Mouse (Mus musculus): ENCODE data around the gene Hcrtr1. TPM values are rescaled to one million over a fixed set of nuclear protein-coding genes. Genes with fewer than 3 reads are reported as not detected.

Gene Hcrtr1
- total RNA-seq, 2 experiments from 2014 or later = not detected

DNA sequence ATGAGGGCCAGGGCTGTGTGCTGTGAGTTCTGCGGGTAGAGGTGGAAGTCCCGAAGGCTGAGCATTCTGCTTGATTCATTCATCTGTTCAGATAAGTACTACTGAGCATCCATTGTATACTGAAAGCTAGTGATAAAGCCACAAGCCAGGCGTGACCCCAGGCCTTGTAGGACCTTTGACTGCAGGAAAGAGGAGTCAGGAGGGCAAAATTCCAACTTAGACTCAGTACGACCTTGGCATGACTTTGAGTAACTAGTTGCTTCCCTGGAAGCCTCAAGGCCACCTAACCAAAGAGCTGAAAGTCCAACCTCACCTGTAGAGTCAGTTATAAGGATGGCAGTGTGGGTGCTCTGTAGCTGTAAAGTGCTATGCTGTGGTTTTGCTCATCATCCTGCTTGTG is 18.4 kb downstream of the Hcrtr1 start:
- DNase-seq = no peak

GRCm38 (mm10) chr4:130112732-130113131 is 26.4 kb downstream of the Hcrtr1 start:
- DNase-seq = no peak

- DNase-seq = no peak
These were observed 26.9 kb downstream of the Hcrtr1 start for GRCm38 (mm10) chr4:130112299-130112698.

DNA sequence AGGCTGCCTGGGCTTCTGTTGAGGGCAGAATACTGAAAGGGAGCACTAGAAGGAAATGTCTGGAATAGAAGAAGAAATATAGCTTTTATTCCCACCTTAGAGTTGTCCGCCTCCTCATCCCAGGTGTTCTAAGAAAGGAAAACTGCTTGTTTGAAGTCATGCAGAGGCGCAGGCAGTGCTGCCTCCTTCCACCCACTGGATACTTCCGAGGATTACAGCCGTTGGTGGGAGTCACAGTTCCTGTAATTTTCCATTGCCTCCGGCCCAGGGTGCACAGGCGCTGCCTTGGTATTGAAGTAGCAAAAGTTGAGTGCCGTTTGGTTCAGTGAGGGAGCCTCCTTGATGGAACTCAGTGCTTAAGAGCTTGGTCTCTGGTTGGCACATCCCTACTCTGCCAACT is 29.1 kb downstream of the Hcrtr1 start:
- no peak for DNase-seq

DNA sequence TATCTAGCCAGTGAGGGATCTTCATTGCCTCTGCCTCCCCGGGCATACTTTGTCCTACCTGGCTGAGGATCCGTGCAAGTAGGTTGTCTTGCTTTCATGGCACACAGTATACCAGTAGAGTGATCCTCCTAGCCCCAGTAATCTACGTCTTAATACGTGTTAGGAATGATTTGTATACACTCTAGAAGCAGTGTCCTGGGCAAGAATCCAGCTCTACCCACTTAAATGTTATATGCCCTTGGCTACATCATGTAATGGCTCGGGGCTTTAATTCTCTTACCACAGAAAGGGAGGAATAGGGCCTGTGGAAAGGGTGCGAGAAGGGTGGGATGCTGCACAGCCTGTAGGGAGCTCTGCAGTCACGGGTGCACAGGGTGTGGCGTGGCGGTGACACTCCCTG is 29.5 kb downstream of the Hcrtr1 start:
- no peak for DNase-seq

GRCm38 (mm10) chr4:130108929-130109328 is 30.2 kb downstream of the Hcrtr1 start:
- DNase-seq = no peak

- DNase-seq = peak; percentile 100
These were observed 31.6 kb downstream of the Hcrtr1 start for GRCm38 (mm10) chr4:130107444-130108131.

- no peak for DNase-seq
These were observed 32.1 kb downstream of the Hcrtr1 start for GRCm38 (mm10) chr4:130107065-130107443.

GRCm38 (mm10) chr4:130104584-130104983 is 34.6 kb downstream of the Hcrtr1 start:
- no peak for DNase-seq

DNA sequence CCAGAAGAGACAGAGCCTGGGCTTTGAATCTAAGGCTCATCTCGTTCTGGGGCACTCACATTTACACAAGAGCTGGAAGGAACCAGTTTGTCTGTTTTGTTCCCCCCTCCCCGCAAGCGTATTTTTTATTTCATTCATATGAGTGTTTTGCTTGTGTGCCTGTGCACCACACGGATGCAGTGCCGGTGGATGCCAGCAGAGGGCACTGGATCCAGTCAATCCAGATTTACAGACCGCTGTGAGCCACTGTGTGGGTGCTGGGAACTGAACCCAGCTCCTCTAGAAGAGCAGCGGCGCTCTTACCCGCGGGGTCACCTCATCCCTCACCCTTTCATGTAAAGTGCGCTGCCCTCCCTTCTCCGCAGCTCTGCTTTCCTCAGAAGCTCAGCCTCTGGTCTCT is 35.5 kb downstream of the Hcrtr1 start:
- no peak for DNase-seq

- no peak for DNase-seq
These were observed 37.0 kb downstream of the Hcrtr1 start, which contains the start of gene Pef1 for GRCm38 (mm10) chr4:130102111-130102651. Gene Pef1 (plus strand): TSS chr4:130102558.

DNA sequence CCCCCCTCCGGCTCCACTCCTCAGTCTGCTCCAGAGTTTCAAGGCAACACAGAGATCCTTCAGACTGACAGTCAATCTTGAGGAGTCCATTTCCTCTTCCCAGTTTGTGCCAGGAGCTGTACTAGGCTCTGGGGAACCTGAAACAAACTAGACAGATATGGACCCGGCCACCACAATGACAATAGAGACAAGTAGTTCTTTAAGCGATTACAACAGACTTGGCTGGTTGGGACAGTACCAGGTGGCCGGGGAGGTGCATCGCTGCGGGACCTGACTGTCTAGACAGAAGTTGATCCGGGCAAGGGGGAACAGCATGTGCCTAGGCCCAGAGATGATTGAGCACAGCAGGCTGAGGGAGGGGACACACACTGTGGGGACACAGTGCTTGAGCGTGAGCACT is 38.0 kb downstream of the Hcrtr1 start:
- no peak for DNase-seq

- DNase-seq = no peak
These were observed 44.0 kb downstream of the Hcrtr1 start for GRCm38 (mm10) chr4:130095137-130095536.

DNA sequence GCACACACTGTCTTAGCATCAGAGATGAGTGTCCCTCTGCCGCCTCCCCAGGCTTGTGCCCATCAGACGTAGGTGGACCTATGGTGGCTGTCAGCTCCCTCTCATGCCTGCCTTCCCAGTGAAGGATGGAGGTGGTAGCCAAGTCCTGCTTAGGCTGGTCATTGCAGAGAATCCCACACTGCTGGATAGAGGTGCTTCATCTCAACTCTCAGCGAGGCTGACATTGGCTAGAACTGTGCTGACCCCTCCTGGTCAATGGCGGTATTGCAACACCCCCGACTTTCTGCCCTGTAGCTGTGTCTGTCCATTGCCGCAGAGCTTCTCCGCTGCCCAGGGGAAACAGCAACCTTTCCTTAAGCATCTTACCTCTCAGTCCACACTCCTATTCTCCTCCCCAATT is 51.9 kb downstream of the Hcrtr1 start:
- DNase-seq = peak; percentile 96

DNA sequence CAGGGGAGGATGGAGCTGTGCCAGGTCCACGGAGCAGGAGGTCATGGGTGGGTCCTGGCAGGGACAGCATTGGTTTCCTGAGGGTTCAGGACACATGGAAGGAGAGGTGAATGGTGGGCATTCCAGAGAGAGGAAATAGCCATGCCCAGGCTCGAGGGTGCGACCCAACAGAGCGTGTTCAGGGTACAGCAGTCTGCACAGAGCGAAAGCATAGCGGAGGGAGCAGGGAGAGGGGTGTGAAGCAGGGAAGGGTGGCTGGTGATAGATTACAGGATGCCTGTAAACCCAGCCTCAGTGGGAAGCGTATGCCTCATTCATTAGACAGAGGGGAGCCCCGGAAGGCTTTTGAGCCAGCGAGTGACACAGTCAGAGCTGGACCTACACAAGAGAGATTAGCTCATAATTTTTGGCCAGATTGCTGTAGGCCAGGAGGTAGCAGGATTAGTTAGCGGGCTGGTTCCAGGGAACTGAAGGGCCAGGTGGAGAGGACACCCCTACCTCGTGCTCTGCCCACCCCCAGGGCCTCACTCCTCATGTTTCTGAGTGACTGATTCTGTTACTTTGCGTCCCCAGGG is 53.8 kb downstream of the Hcrtr1 start:
- DNase-seq = no peak

DNA sequence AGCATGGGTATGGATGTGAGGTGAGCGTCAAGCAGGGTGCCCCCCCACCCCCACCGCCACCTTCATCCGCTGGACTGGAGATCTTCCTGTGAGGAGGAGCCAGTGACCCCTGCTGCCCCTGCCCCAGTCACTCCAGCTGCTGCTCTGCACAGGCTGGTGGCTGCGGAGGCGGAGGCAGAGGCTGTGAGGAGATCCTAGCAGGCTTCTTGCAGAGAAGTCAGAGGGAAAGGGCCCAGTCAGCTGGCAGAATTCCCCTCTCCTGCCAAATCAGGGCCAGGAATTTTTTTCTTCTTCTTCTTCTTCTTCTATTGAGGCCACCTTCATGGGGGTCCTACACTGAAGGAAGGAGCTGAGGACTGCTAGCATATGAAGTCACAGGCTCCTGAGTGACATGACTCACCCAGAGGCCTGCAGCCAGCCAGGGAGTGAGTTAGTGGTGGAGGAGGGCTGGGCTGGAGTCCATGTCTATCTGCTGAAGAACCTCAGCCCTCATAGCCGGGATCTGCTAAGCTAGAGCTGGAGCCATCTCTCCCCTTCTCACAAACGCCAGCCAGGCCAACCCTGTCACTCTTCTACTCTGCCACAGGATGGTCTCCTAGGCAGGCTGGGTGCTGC is 54.7 kb downstream of the Hcrtr1 start:
- no peak for DNase-seq

DNA sequence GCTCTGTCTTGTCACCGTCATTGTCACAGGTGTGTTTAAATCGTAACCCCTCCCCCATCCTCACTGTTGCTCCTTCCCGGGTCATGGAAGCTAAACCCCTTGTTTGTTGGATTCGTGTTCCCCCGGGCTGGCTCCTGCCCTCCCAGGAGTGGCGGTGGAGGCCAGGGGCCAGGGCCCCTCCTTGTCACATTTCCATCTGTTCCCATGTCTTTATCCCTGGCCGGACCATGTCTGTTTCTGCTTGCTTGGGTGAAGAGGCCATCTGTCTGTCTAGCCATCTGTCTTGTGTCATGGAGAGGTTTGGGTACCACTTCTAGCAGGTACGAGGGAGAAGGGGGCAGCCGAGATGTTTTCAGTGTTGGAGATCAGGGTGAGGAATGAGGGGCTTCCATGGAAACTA is 56.9 kb downstream of the Hcrtr1 start:
- no peak for DNase-seq

DNA sequence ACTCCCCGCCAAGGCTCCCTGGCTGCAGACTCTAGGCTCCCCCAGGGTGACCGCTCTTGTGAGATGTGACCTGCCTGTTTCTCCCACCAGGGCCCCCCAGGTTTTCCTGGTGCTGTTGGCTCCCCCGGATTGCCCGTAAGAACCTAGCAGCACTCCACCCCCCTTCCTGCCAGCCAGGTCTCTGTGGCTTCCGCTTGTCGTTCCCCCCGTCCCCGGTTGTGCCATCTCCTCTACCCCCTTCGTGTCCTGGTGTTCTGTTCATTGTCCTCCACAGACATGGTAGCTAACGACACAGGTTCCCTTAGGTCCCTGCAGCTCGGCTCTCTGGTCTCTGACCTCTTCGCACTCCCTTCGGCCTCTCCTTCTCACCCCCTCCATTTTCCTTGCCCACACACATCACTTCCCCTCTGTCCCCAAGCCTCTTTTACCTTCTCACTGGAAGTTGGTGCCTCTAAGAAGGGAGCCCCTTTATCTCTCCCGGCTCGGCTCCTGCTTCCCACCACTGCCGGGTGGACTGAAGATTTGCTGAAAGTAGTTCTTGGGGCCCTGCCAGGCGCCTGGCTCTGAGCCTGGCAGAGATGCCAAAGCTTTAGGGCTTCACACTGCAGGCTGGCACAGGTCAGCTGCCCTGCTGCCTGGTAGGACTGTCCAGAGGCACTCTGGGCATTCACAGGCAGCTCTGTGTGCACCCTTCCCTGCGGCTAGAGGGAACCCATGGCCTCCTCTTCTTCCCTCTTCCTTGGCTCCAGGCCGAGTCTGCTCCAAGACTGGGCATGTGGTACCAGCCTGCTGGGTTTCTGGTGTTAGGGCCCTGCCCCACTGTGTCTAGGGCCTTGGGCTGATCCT is 57.6 kb downstream of the Hcrtr1 start:
- peak; percentile 72 for DNase-seq

All from gastrocnemius, postnatal 10 days (tissue).